Comparison of ENCODE assay signal across 7 mouse cellular contexts in genomic region chr2:30446891-30447826, GRCm38 (mm10). TPM values are rescaled to one million over a fixed set of nuclear protein-coding genes. Genes with fewer than 3 reads are reported as not detected.
A peak's percentile ranks its signal among the peaks of the same experiment; 100 is the strongest.
DNase-seq lines count a peak whose midpoint lies in the region; ATAC-seq and TF ChIP-seq lines count a peak whose summit lies in the region.

No protein-coding gene starts in this region.

- no peaks in the 10 kb centered on the region for H3K27me3 ChIP-seq in hindbrain, embryonic 10.5 days (ENCODE audit: insufficient read depth, poor library complexity, severe bottlenecking)
- H3K27me3 ChIP-seq in hindbrain, embryonic 11.5 days (ENCODE audit: control insufficient read depth, insufficient read depth, low read length), result no peaks in the 10 kb centered on the region
- no peaks in the 10 kb centered on the region for H3K27me3 ChIP-seq in heart, embryonic 13.5 days (replicated peaks)
- H3K27me3 ChIP-seq in lung, postnatal 0 days (replicated peaks; ENCODE audit: insufficient read depth, low read length), result no peaks in the 10 kb centered on the region

- 82% methylated on average over 10 of the region's 10 CpGs for WGBS in hindbrain, embryonic 10.5 days
- 86% methylated on average over 10 of the region's 10 CpGs for WGBS in hindbrain, embryonic 11.5 days
- WGBS in heart, embryonic 13.5 days, result 73% methylated on average over 10 of the region's 10 CpGs
- WGBS in lung, postnatal 0 days, result 59% methylated on average over 10 of the region's 10 CpGs

- no peak for DNase-seq in hindbrain, embryonic 10.5 days (ENCODE audit: low spot score)
- DNase-seq in hindbrain, embryonic 11.5 days (ENCODE audit: low spot score), result no peak
- DNase-seq in cerebellum, postnatal 10 days, result peak; percentile 78 to 82
- DNase-seq in lung, postnatal 0 days (ENCODE audit: low spot score), result peak; percentile 63
- DNase-seq in MN1 (ENCODE audit: low spot score), result no peak
- DNase-seq in left cerebral cortex, adult 11 months (ENCODE audit: low spot score), result no peak

- no peak overlapping the region for H3K4me3 ChIP-seq in hindbrain, embryonic 10.5 days
- no peak overlapping the region for H3K4me3 ChIP-seq in hindbrain, embryonic 11.5 days (ENCODE audit: low read depth, low read length)
- H3K4me3 ChIP-seq in heart, embryonic 13.5 days, result no peak overlapping the region
- H3K4me3 ChIP-seq in lung, postnatal 0 days (ENCODE audit: low read depth, low read length), result no peak overlapping the region

- H3K4me1 ChIP-seq in hindbrain, embryonic 10.5 days (replicated peaks), result peaks cover 64% of the 10 kb centered on the region
- peaks cover 15% of the 10 kb centered on the region for H3K4me1 ChIP-seq in hindbrain, embryonic 11.5 days (replicated peaks; ENCODE audit: control insufficient read depth, insufficient read depth, low read length)
- peaks cover 55% of the 10 kb centered on the region for H3K4me1 ChIP-seq in heart, embryonic 13.5 days
- peaks cover 35% of the 10 kb centered on the region for H3K4me1 ChIP-seq in lung, postnatal 0 days (ENCODE audit: insufficient read depth, low read depth, low read length)

- H3K27ac ChIP-seq in hindbrain, embryonic 10.5 days, result peak overlapping the region; percentile 98
- H3K27ac ChIP-seq in hindbrain, embryonic 11.5 days (ENCODE audit: low read depth, low read length), result no peak overlapping the region
- peak overlapping the region; percentile 100 for H3K27ac ChIP-seq in heart, embryonic 13.5 days (replicated peaks)
- peak overlapping the region; percentile 86 for H3K27ac ChIP-seq in lung, postnatal 0 days (ENCODE audit: low read length)

- H3K9me3 ChIP-seq in hindbrain, embryonic 10.5 days, result peaks cover 12% of the 10 kb centered on the region
- H3K9me3 ChIP-seq in hindbrain, embryonic 11.5 days (ENCODE audit: control insufficient read depth, low read length), result peaks cover 5% of the 10 kb centered on the region; the same call in 1 of the 2 replicates
- H3K9me3 ChIP-seq in heart, embryonic 13.5 days, result 0 out of 2 replicates have a peak, but pooled peaks cover 6% of the 10 kb centered on the region
- H3K9me3 ChIP-seq in lung, postnatal 0 days (ENCODE audit: low read length), result no peaks in the 10 kb centered on the region

- peaks cover 85% of the 10 kb centered on the region for H3K36me3 ChIP-seq in hindbrain, embryonic 10.5 days
- H3K36me3 ChIP-seq in hindbrain, embryonic 11.5 days (ENCODE audit: control insufficient read depth, insufficient read depth, low read length), result peaks cover 4% of the 10 kb centered on the region; the same call in 1 of the 2 replicates
- H3K36me3 ChIP-seq in heart, embryonic 13.5 days, result peaks cover 86% of the 10 kb centered on the region
- H3K36me3 ChIP-seq in lung, postnatal 0 days (ENCODE audit: insufficient read depth, low read length), result peaks cover 22% of the 10 kb centered on the region; the same call in 1 of the 2 replicates

- no peak overlapping the region for H3K9ac ChIP-seq in hindbrain, embryonic 11.5 days (ENCODE audit: low read depth, low read length)
- H3K9ac ChIP-seq in heart, embryonic 13.5 days, result peak overlapping the region; percentile 78
- H3K9ac ChIP-seq in lung, postnatal 0 days (replicated peaks; ENCODE audit: low read depth), result no peak overlapping the region

- no peak overlapping the region for H3K4me2 ChIP-seq in hindbrain, embryonic 11.5 days (replicated peaks; ENCODE audit: low read depth, low read length)
- no peak overlapping the region for H3K4me2 ChIP-seq in heart, embryonic 13.5 days
- H3K4me2 ChIP-seq in lung, postnatal 0 days (replicated peaks; ENCODE audit: low read depth, low read length), result no peak overlapping the region

- TF ChIP-seq CTCF in lung, postnatal 0 days (IDR thresholded peaks at IDR 0.05), result no peak

- no peak for ATAC-seq in hindbrain, embryonic 11.5 days (ENCODE audit: low FRiP score)
- ATAC-seq in heart, embryonic 13.5 days (ENCODE audit: extremely low read depth, insufficient number of reproducible peaks, low FRiP score, low TSS enrichment), result no peak
- ATAC-seq in lung, postnatal 0 days, result peak; percentile 72

- TF ChIP-seq EP300 in lung, postnatal 0 days (IDR thresholded peaks at IDR 0.05), result no peak

RNA-seq across cellular contexts. Expression of gene Ier5l, which starts 26.9 kb away (rescaled TPM):
- 3.1 and 3.3 TPM in 2 replicates for polyA plus RNA-seq in hindbrain, embryonic 10.5 days (2016; fragmentation: Nextera tagmentation; extraction: Ambion mirVana)
- 6.3 and 6.8 TPM in 2 replicates for polyA plus RNA-seq in hindbrain, embryonic 11.5 days (2014; fragmentation: Nextera tagmentation; extraction: Ambion mirVana)
- polyA plus RNA-seq in heart, embryonic 13.5 days (2015; fragmentation: Nextera tagmentation; extraction: Ambion mirVana), result 0.96 and 1.0 TPM in 2 replicates
- polyA plus RNA-seq in lung, postnatal 0 days (2015; fragmentation: Nextera tagmentation; extraction: Ambion mirVana), result 3.6 and 4.0 TPM in 2 replicates

RNA-seq across cellular contexts. Expression of gene Ptpa, which starts 31.3 kb away (rescaled TPM):
- 149 and 151 TPM in 2 replicates for polyA plus RNA-seq in hindbrain, embryonic 10.5 days (2016; fragmentation: Nextera tagmentation; extraction: Ambion mirVana)
- 55.4 and 62.8 TPM in 2 replicates for polyA plus RNA-seq in hindbrain, embryonic 11.5 days (2014; fragmentation: Nextera tagmentation; extraction: Ambion mirVana)
- polyA plus RNA-seq in heart, embryonic 13.5 days (2015; fragmentation: Nextera tagmentation; extraction: Ambion mirVana), result 100.0 and 109 TPM in 2 replicates
- 88.0 and 93.3 TPM in 2 replicates for polyA plus RNA-seq in lung, postnatal 0 days (2015; fragmentation: Nextera tagmentation; extraction: Ambion mirVana)

RNA-seq across cellular contexts. Expression of gene Crat, which starts 31.5 kb away (rescaled TPM):
- 22.4 and 26.7 TPM in 2 replicates for polyA plus RNA-seq in hindbrain, embryonic 10.5 days (2016; fragmentation: Nextera tagmentation; extraction: Ambion mirVana)
- polyA plus RNA-seq in hindbrain, embryonic 11.5 days (2014; fragmentation: Nextera tagmentation; extraction: Ambion mirVana), result 21.5 and 27.5 TPM in 2 replicates
- polyA plus RNA-seq in heart, embryonic 13.5 days (2015; fragmentation: Nextera tagmentation; extraction: Ambion mirVana), result 74.5 and 76.8 TPM in 2 replicates
- polyA plus RNA-seq in lung, postnatal 0 days (2015; fragmentation: Nextera tagmentation; extraction: Ambion mirVana), result 36.5 and 37.4 TPM in 2 replicates

RNA-seq across cellular contexts. Expression of gene Dolpp1, which starts 55.1 kb away (rescaled TPM):
- polyA plus RNA-seq in hindbrain, embryonic 10.5 days (2016; fragmentation: Nextera tagmentation; extraction: Ambion mirVana), result 52.9 and 55.6 TPM in 2 replicates
- polyA plus RNA-seq in hindbrain, embryonic 11.5 days (2014; fragmentation: Nextera tagmentation; extraction: Ambion mirVana), result 41.9 and 44.5 TPM in 2 replicates
- 18.8 and 23.2 TPM in 2 replicates for polyA plus RNA-seq in heart, embryonic 13.5 days (2015; fragmentation: Nextera tagmentation; extraction: Ambion mirVana)
- polyA plus RNA-seq in lung, postnatal 0 days (2015; fragmentation: Nextera tagmentation; extraction: Ambion mirVana), result 25.0 and 26.1 TPM in 2 replicates

Comparison
In these comparisons a context has a peak if more than half of its experiments do, and no peak if none do; other contexts are left out.
1. DNase-seq: peak in cerebellum, postnatal 10 days (2 of 2) and lung, postnatal 0 days (single experiment); none in hindbrain, embryonic 10.5 days (single experiment), hindbrain, embryonic 11.5 days (single experiment), MN1 (single experiment) and left cerebral cortex, adult 11 months (single experiment).